Mouse (Mus musculus): ENCODE results near the gene Zfp868. TPM values are rescaled to one million over a fixed set of nuclear protein-coding genes. Genes with fewer than 3 reads are reported as not detected.

Zfp868 gene
- 13.4 and 14.0 TPM in 2 replicates for polyA plus RNA-seq (2021; fragmentation: Nextera tagmentation)
- long read RNA-seq, experiment 1, transcript Zfp868-202 (5 exons, 2,259 nt): major isoform, 54 of 58 reads
- long read RNA-seq, experiment 1, partial matches to known transcripts: 0 of 58 reads
- long read RNA-seq, experiment 1, other reads (novel, unspliced or antisense): 2 of 58 reads
- long read RNA-seq, experiment 2, partial matches to known transcripts: 1 of 10 reads
- long read RNA-seq, experiment 2, other reads (novel, unspliced or antisense): 7 of 10 reads

DNA sequence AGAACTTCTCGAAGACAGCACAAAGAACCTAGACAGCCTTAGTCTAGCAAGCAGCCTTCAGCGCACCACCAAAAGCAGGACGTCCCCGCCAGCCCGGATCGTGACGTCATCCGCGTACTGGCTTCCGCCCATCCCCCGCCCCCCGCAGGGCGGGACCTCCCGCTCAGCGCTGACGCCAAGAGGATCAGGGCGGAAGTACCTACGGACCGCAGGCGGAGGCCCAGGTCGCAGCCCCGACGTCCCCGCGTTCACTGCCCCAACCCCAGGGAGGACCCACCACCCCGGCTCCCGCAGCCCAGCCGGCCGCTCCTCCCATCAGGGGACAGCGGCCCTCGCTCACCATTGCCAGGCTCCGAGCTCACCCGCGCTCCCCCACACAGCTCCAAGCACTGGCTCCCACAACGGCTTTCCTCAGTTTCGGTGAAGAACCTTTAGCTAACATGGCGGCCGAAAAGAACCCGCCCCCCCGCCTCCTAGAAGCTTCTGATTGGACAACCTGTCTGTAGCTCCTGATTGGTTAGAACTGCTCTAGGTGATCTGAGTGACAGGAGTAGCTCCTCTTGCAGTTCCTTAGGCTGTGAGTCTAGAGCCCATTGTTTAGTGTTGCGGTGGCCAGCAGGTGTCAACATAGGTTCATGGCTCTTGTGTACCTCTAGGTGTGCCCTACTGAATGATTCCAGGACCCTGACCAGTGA, at the start of gene Zfp868:
Gene Zfp868, minus strand, starts transcription at position 454 of the 695 bp plus-strand sequence.

DNA sequence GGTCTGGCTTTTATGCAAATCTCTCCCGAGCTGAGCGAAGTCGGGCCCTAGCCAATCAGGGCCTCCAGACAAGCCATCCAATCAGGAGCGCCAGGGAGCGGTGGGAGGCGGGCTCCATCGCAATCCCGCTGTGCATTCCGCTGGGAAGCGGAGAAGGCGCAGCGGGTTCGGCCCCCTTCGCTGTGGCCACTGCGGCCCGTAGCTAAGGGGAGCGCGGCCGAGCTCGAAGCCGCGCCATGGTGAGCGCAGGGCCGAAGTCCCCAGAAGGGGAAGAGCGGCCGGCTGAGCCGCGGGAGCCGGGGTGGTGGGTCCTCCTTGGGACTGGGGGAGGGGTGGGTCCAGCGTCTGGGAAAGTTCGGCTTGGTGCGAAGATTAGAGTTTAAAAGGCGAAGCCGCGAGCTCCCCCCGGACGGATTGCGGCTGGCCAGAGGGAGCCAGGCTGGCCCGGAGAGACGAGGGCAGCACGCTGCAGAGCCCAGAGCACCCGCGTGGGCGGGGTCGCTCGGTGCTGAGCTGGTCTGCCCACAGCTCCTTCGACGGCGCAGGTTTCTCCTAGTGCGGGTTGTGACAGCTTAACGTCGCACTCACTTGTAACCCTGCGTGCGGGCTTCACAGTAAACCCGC, 29.1 kb upstream of the Zfp868 start, which contains the start of gene Zfp964:
Gene Zfp964, plus strand, starts transcription at position 122 of the 624 bp plus-strand sequence.

Other genes starting within 250 kb of the Zfp868 start
- gene Gm9495, start 172.0 kb downstream of the Zfp868 start, polyA plus RNA-seq (2021; fragmentation: Nextera tagmentation): not detected in 2 replicates
- not detected in 2 replicates for gene Gm7697, start 102.6 kb downstream of the Zfp868 start, polyA plus RNA-seq (2021; fragmentation: Nextera tagmentation)
- 1.1 and 1.6 TPM in 2 replicates for gene Zfp964, start 28.9 kb upstream of the Zfp868 start, polyA plus RNA-seq (2021; fragmentation: Nextera tagmentation)
- 12.8 and 14.1 TPM in 2 replicates for gene Zfp869, start 85.2 kb upstream of the Zfp868 start, polyA plus RNA-seq (2021; fragmentation: Nextera tagmentation)
- gene Zfp963, start 124.4 kb upstream of the Zfp868 start, polyA plus RNA-seq (2021; fragmentation: Nextera tagmentation): 2.9 and 3.1 TPM in 2 replicates
- gene Gm20422, start 149.3 kb upstream of the Zfp868 start, polyA plus RNA-seq (2021; fragmentation: Nextera tagmentation): 0.94 TPM in 1 of 2 replicates, not detected in the other
- 10.8 and 15.4 TPM in 2 replicates for gene Atp13a1, start 165.6 kb upstream of the Zfp868 start, polyA plus RNA-seq (2021; fragmentation: Nextera tagmentation)
- 3.0 and 4.1 TPM in 2 replicates for gene Zfp866, start 165.6 kb upstream of the Zfp868 start, polyA plus RNA-seq (2021; fragmentation: Nextera tagmentation)
- 1.8 and 2.8 TPM in 2 replicates for gene Gmip, start 183.1 kb upstream of the Zfp868 start, polyA plus RNA-seq (2021; fragmentation: Nextera tagmentation)
- 0.05 and 0.11 TPM in 2 replicates for gene Lpar2, start 196.9 kb upstream of the Zfp868 start, polyA plus RNA-seq (2021; fragmentation: Nextera tagmentation)
- gene Pbx4, start 206.9 kb upstream of the Zfp868 start, polyA plus RNA-seq (2021; fragmentation: Nextera tagmentation): 59.2 and 60.8 TPM in 2 replicates